Mouse (Mus musculus) fibroblast of lung, adult 2 months (primary cell): Measurements from ENCODE around the gene Myh9.
"Not testable (repeated sequence)": the region's sequence is repeated elsewhere in the genome, so short reads cannot be mapped to it uniquely, and the experiment has no call there.

ENCODE experiments used
- DNase-seq: peaks from one replicate; pipeline ENCODE4 v3.0.0-alpha.2; 2011; ENCODE audit warnings: low read depth

The Myh9 gene

GRCm38 (mm10) chr15:77867231-77867968 lies 25.4 kb upstream of the Myh9 start:
- not testable (repeated sequence) for DNase-seq

GRCm38 (mm10) chr15:77866583-77867220 lies 24.7 kb upstream of the Myh9 start:
- no peak for DNase-seq

- DNase-seq, result no peak
Measured at GRCm38 (mm10) chr15:77864063-77864758, 22.2 kb upstream of the Myh9 start.

GRCm38 (mm10) chr15:77862991-77863972 lies 21.3 kb upstream of the Myh9 start:
- DNase-seq, result no peak

- DNase-seq, result no peak
Measured at GRCm38 (mm10) chr15:77860081-77860665, 18.2 kb upstream of the Myh9 start.

- no peak for DNase-seq
Measured at GRCm38 (mm10) chr15:77857662-77858156, 15.7 kb upstream of the Myh9 start.

GRCm38 (mm10) chr15:77856541-77856940 lies 14.6 kb upstream of the Myh9 start:
- DNase-seq, result no peak

GRCm38 (mm10) chr15:77855301-77855700 lies 13.3 kb upstream of the Myh9 start:
- no peak for DNase-seq

- DNase-seq, result no peak
Measured at GRCm38 (mm10) chr15:77852001-77852400, 10.0 kb upstream of the Myh9 start.

- DNase-seq, result no peak
Measured at GRCm38 (mm10) chr15:77851136-77851535, 9.2 kb upstream of the Myh9 start.

GRCm38 (mm10) chr15:77849572-77850229 lies 7.7 kb upstream of the Myh9 start:
- DNase-seq, result no peak

- no peak for DNase-seq
Measured at GRCm38 (mm10) chr15:77849039-77849436, 7.1 kb upstream of the Myh9 start.

- DNase-seq, result peak; percentile 77
Measured at GRCm38 (mm10) chr15:77848415-77849038, 6.6 kb upstream of the Myh9 start.

GRCm38 (mm10) chr15:77847826-77848225 lies 5.9 kb upstream of the Myh9 start:
- DNase-seq, result no peak

- no peak for DNase-seq
Measured at GRCm38 (mm10) chr15:77847108-77847507, 5.1 kb upstream of the Myh9 start.

GRCm38 (mm10) chr15:77845931-77846595 lies 4.1 kb upstream of the Myh9 start:
- not testable (repeated sequence) for DNase-seq

GRCm38 (mm10) chr15:77844955-77845635 lies 3.1 kb upstream of the Myh9 start:
- no peak for DNase-seq

GRCm38 (mm10) chr15:77844048-77844447 lies 2.1 kb upstream of the Myh9 start:
- no peak for DNase-seq

GRCm38 (mm10) chr15:77843494-77844041 lies 1.6 kb upstream of the Myh9 start:
- DNase-seq, result not testable (repeated sequence)
